Mouse (Mus musculus) forebrain, postnatal 0 days (tissue): ENCODE results near the gene Foxo1. TPM values are rescaled to one million over a fixed set of nuclear protein-coding genes. Genes with fewer than 3 reads are reported as not detected.

Source experiments
- ATAC-seq: fragments of 200-750 bp; cut with Nextera tagmentation; 2 replicates; pipeline ENCODE4 v1.8.0; 2017; ENCODE audit warnings: mild to moderate bottlenecking, moderate library complexity
- DNase-seq: peaks from one replicate; pipeline ENCODE4 v3.0.0-alpha.2; 2015
- H3K27ac ChIP-seq: fragments of 300-500 bp; sonication (generic); 2 replicates; pipeline ENCODE4 v1.5.1; 2014; ENCODE audit warnings: low read depth, mild to moderate bottlenecking, antibody characterized with exemption, low read length, moderate library complexity, mixed read lengths
- H3K27me3 ChIP-seq: fragments of 300-500 bp; sonication (generic); 2 replicates; pipeline ENCODE4 v1.6.1; 2014; ENCODE audit warnings: mild to moderate bottlenecking, low read length, mixed read lengths; ENCODE audit not compliant: insufficient read depth
- H3K36me3 ChIP-seq: fragments of 300-500 bp; sonication (generic); 2 replicates; pipeline ENCODE4 v1.6.1; 2014; ENCODE audit warnings: mild to moderate bottlenecking, moderate library complexity; ENCODE audit not compliant: insufficient read depth
- H3K4me1 ChIP-seq: fragments of 300-500 bp; sonication (generic); 2 replicates; pipeline ENCODE4 v1.6.1; 2014; ENCODE audit warnings: antibody characterized with exemption; ENCODE audit not compliant: insufficient read depth
- H3K4me2 ChIP-seq: fragments of 300-500 bp; sonication (generic); 2 replicates; pipeline ENCODE4 v1.6.1; 2014; ENCODE audit warnings: low read depth, mild to moderate bottlenecking, moderate library complexity
- H3K4me3 ChIP-seq: fragments of 300-500 bp; sonication (generic); 2 replicates; pipeline ENCODE4 v1.5.1; 2014; ENCODE audit warnings: low read depth, low read length, mixed read lengths
- H3K9ac ChIP-seq: fragments of 300-500 bp; sonication (generic); 2 replicates; pipeline ENCODE4 v1.6.1; 2014; ENCODE audit warnings: mild to moderate bottlenecking
- H3K9me3 ChIP-seq: fragments of 300-500 bp; sonication (generic); 2 replicates; pipeline ENCODE4 v1.6.1; 2016; ENCODE audit warnings: low read length
- CTCF ChIP-seq: sonication (generic); IDR thresholded peaks from 2 replicates; pipeline ENCODE4 v1.5.1; 2016; ENCODE audit warnings: antibody characterized with exemption, control low read depth, low read depth
- WGBS: fragments of 180-500 bp; shearing (Covaris S2); extraction: QIAGEN DNeasy Blood & Tissue Kit; methylation state at CpG from one replicate; pipeline ENCODE4 v1.1.7; 2014; 5-methylcytosine and 5-hydroxymethylcytosine counted together
- polyA plus RNA-seq: library from polyadenylated mRNA; unstranded; fragments of >200 nt; fragmentation: Nextera tagmentation; extraction: Ambion mirVana; gene quantifications from 2 replicates; pipeline ENCODE4 v1.2.1, GENCODE M21; 2015
- total RNA-seq: library from RNA; depleted of rRNA; stranded (reverse); fragments of >200 nt; gene quantifications from 2 replicates; pipeline ENCODE4 v1.2.3, GENCODE M21; 2014

Foxo1 gene
- total and polyA plus RNA-seq, 2 experiments from 2014 or later = 6.3 to 8.1 TPM

DNA sequence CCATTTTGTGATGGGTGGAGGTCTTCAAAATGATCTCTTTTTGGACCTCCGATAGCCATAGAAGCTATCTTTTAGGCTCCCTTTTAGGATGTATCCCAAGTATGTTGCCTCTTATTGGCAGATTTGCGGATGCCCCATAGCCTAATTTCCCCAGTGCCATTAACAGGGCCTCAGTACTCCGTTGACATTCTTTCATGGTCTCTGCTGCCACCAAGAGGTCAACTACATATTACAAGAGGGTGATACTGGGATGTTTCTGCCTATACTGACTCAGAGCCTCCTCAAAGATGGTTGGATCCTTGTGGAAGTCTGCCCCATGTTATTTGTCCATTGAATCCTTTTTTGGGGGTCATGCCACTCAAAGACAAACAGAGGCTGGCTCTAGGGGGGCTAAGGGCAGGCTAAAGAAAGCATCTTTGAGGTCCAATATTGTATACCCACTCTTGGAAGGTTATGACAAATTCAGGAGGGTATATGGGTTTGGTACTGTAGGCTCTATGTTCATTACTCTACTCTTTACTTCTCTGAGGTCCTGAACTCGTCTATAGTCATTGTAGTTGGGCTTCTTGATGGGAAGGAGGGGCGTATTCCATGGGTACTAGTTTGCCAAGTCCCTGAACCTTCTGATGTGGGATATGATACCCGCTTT, 25.6 kb upstream of the Foxo1 start:
- no peaks in the 10 kb centered on the region for H3K36me3 ChIP-seq
- H3K9ac ChIP-seq = no peak overlapping the region
- ATAC-seq = peak; percentile 91
- no peaks in the 10 kb centered on the region for H3K4me1 ChIP-seq
- no peaks in the 10 kb centered on the region for H3K27me3 ChIP-seq
- no peaks in the 10 kb centered on the region for H3K9me3 ChIP-seq
- no peak overlapping the region for H3K4me2 ChIP-seq
- no peak overlapping the region for H3K4me3 ChIP-seq
- TF ChIP-seq CTCF = peak; percentile 94
- 39% methylated on average over 6 of the region's 6 CpGs for WGBS
- peak; percentile 90 for DNase-seq
- H3K27ac ChIP-seq = no peak overlapping the region

- peak; percentile 70 for TF ChIP-seq CTCF
- Histone ChIP-seq H3K36me3 (no peaks in the 10 kb centered on the region), H3K9ac (no peak overlapping the region), H3K9me3 (no peaks in the 10 kb centered on the region), H3K4me2 (no peak overlapping the region), H3K27me3 (no peaks in the 10 kb centered on the region), H3K27ac (no peak overlapping the region), H3K4me1 (no peaks in the 10 kb centered on the region), H3K4me3 (no peak overlapping the region)
- no peak for ATAC-seq
- peak; percentile 61 for DNase-seq
- WGBS = 47% methylated on average over 12 of the region's 12 CpGs
These were observed 24.7 kb upstream of the Foxo1 start for GRCm38 (mm10) chr3:52243271-52244021.

- no peak overlapping the region for H3K27ac ChIP-seq
- no peaks in the 10 kb centered on the region for H3K4me1 ChIP-seq
- H3K4me3 ChIP-seq = no peak overlapping the region
- H3K9me3 ChIP-seq = no peaks in the 10 kb centered on the region
- WGBS = 79% methylated on average over 12 of the region's 12 CpGs
- H3K27me3 ChIP-seq = no peaks in the 10 kb centered on the region
- DNase-seq = no peak
- H3K4me2 ChIP-seq = no peak overlapping the region
- ATAC-seq = no peak
- no peak overlapping the region for H3K9ac ChIP-seq
- TF ChIP-seq CTCF = peak; percentile 51
- H3K36me3 ChIP-seq = no peaks in the 10 kb centered on the region
These were observed 21.9 kb upstream of the Foxo1 start for GRCm38 (mm10) chr3:52245996-52246830.

DNA sequence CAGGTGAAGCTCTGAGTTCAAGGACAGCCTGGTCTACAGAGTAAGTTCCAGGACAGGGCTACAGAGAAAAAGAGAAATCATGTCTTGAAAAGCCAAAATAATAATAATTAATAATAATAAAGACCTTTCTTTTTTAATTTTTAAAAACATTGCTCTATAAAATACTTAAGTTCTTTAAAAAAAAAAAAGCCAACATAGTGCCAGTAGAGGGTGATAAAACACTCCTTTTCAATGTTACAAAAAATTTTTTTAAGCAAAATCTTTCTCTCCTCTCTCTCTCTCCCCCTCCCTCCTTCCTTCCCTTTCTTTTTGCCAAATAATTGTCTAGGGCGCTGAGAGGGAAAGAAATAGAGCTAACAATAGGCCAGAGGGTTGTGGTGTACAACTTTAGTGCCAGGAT, 17.0 kb upstream of the Foxo1 start:
- Histone ChIP-seq H3K4me3 (no peak overlapping the region), H3K4me1 (no peaks in the 10 kb centered on the region), H3K27ac (no peak overlapping the region), H3K9me3 (no peaks in the 10 kb centered on the region), H3K9ac (no peak overlapping the region), H3K27me3 (no peaks in the 10 kb centered on the region), H3K4me2 (no peak overlapping the region), H3K36me3 (no peaks in the 10 kb centered on the region)
- TF ChIP-seq CTCF = no peak
- ATAC-seq = no peak
- DNase-seq = no peak
- 17% methylated on average over 1 of the region's 1 CpGs for WGBS

GRCm38 (mm10) chr3:52253656-52254461, 14.3 kb upstream of the Foxo1 start:
- H3K9me3 ChIP-seq = no peaks in the 10 kb centered on the region
- ATAC-seq = no peak
- DNase-seq = no peak
- 20% methylated on average over 14 of the region's 14 CpGs for WGBS
- no peaks in the 10 kb centered on the region for H3K27me3 ChIP-seq
- TF ChIP-seq CTCF = peak; percentile 62
- no peaks in the 10 kb centered on the region for H3K4me1 ChIP-seq
- no peaks in the 10 kb centered on the region for H3K36me3 ChIP-seq
- no peak overlapping the region for H3K4me3 ChIP-seq
- no peak overlapping the region for H3K27ac ChIP-seq
- no peak overlapping the region for H3K4me2 ChIP-seq
- H3K9ac ChIP-seq = no peak overlapping the region

- no peak for ATAC-seq
- no peak overlapping the region for H3K4me3 ChIP-seq
- no peak for TF ChIP-seq CTCF
- H3K4me1 ChIP-seq = no peaks in the 10 kb centered on the region
- no peaks in the 10 kb centered on the region for H3K27me3 ChIP-seq
- no peaks in the 10 kb centered on the region for H3K9me3 ChIP-seq
- no peaks in the 10 kb centered on the region for H3K36me3 ChIP-seq
- no peak for DNase-seq
- H3K4me2 ChIP-seq = no peak overlapping the region
- H3K27ac ChIP-seq = no peak overlapping the region
- no peak overlapping the region for H3K9ac ChIP-seq
- WGBS = 7% methylated on average over 2 of the region's 2 CpGs
These were observed 13.6 kb upstream of the Foxo1 start for GRCm38 (mm10) chr3:52254496-52254895.
